Mouse (Mus musculus) bone marrow macrophage, adult 2 months (primary cell): ENCODE results near the gene Acot2.
"Not testable (repeated sequence)": the region's sequence is repeated elsewhere in the genome, so short reads cannot be mapped to it uniquely, and the experiment has no call there.

Experiments
- CTCF ChIP-seq: IDR thresholded peaks from 2 replicates; pipeline ENCODE4 v1.5.1; 2012; ENCODE audit warnings: low read depth, mild to moderate bottlenecking, low read length, moderate library complexity
- POLR2A ChIP-seq: IDR thresholded peaks from 2 replicates; pipeline ENCODE4 v1.6.1; 2012; ENCODE audit warnings: mild to moderate bottlenecking, low read depth, low read length, borderline replicate concordance

GRCm38 (mm10) chr12:84038691-84039111, 51.0 kb downstream of the Acot2 start, which contains the start of gene Gm49366:
- TF ChIP-seq POLR2A, CTCF: not testable (repeated sequence)
